Mouse (Mus musculus) megakaryocyte, embryonic 14.5 days (primary cell): ENCODE results near the gene Prkaca. TPM values are rescaled to one million over a fixed set of nuclear protein-coding genes. Genes with fewer than 3 reads are reported as not detected.

Experiments used
- H3K27me3 ChIP-seq: replicated peaks from 2 replicates; pipeline ENCODE3; 2012; ENCODE audit warnings: inconsistent platforms
- H3K36me3 ChIP-seq: replicated peaks from 2 replicates; pipeline ENCODE3; 2012; ENCODE audit warnings: low read length, inconsistent platforms, mixed read lengths
- H3K4me1 ChIP-seq: 2 replicates; pipeline ENCODE4 v1.6.1; 2012; ENCODE audit warnings: inconsistent platforms
- H3K4me3 ChIP-seq: replicated peaks from 2 replicates; pipeline ENCODE3; 2012; ENCODE audit warnings: moderate library complexity, mild to moderate bottlenecking, inconsistent platforms
- H3K9me3 ChIP-seq: 2 replicates; pipeline ENCODE4 v1.6.1; 2012; ENCODE audit warnings: inconsistent platforms
- FLI1 ChIP-seq: IDR thresholded peaks from 2 replicates; pipeline ENCODE4 v1.6.1; 2012; ENCODE audit warnings: low read length, inconsistent platforms, mixed read lengths
- GATA1 ChIP-seq: IDR thresholded peaks from 3 replicates; pipeline ENCODE4 v1.6.1; 2012; ENCODE audit warnings: mixed read lengths, low read length, inconsistent platforms, borderline replicate concordance
- polyA plus RNA-seq: library from polyadenylated mRNA; stranded (reverse); fragments of >175 nt; gene quantifications from 2 replicates; pipeline ENCODE4 v1.2.3, GENCODE M21; 2012; ENCODE audit warnings: low replicate concordance; ENCODE audit not compliant: insufficient read depth

Gene Prkaca
- polyA plus RNA-seq, 1 experiment: 30.8 TPM

- TF ChIP-seq GATA1 (no peak), FLI1 (no peak)
- H3K27me3 ChIP-seq: no peaks in the 10 kb centered on the region
- peaks cover 37% of the 10 kb centered on the region for H3K4me1 ChIP-seq
- peak overlapping the region; percentile 14 for H3K4me3 ChIP-seq
- H3K9me3 ChIP-seq: no peaks in the 10 kb centered on the region
- H3K36me3 ChIP-seq: peaks cover 89% of the 10 kb centered on the region
These were observed 16.4 kb downstream of the Prkaca start for GRCm38 (mm10) chr8:83989243-83989642.

GRCm38 (mm10) chr8:83990170-83990569, 17.4 kb downstream of the Prkaca start:
- Histone ChIP-seq H3K9me3 (no peaks in the 10 kb centered on the region), H3K36me3 (peaks cover 89% of the 10 kb centered on the region), H3K27me3 (no peaks in the 10 kb centered on the region), H3K4me3 (no peak overlapping the region), H3K4me1 (peaks cover 46% of the 10 kb centered on the region)
- no peak for TF ChIP-seq GATA1
- no peak for TF ChIP-seq FLI1

- H3K36me3 ChIP-seq: peaks cover 73% of the 10 kb centered on the region
- H3K9me3 ChIP-seq: no peaks in the 10 kb centered on the region
- no peak overlapping the region for H3K4me3 ChIP-seq
- TF ChIP-seq GATA1 (no peak), FLI1 (no peak)
- peaks cover 54% of the 10 kb centered on the region for H3K4me1 ChIP-seq
- no peaks in the 10 kb centered on the region for H3K27me3 ChIP-seq
These were observed 19.7 kb downstream of the Prkaca start for GRCm38 (mm10) chr8:83992488-83992887.

GRCm38 (mm10) chr8:83994030-83994429, 21.2 kb downstream of the Prkaca start:
- no peak for TF ChIP-seq FLI1
- TF ChIP-seq GATA1: no peak
- Histone ChIP-seq H3K4me3 (no peak overlapping the region), H3K27me3 (no peaks in the 10 kb centered on the region), H3K9me3 (no peaks in the 10 kb centered on the region), H3K4me1 (peaks cover 46% of the 10 kb centered on the region), H3K36me3 (peaks cover 62% of the 10 kb centered on the region)

GRCm38 (mm10) chr8:83995973-83996372, 23.2 kb downstream of the Prkaca start:
- H3K4me3 ChIP-seq: no peak overlapping the region
- peaks cover 46% of the 10 kb centered on the region for H3K4me1 ChIP-seq
- no peaks in the 10 kb centered on the region for H3K9me3 ChIP-seq
- no peaks in the 10 kb centered on the region for H3K27me3 ChIP-seq
- TF ChIP-seq FLI1 (no peak), GATA1 (no peak)
- peaks cover 62% of the 10 kb centered on the region for H3K36me3 ChIP-seq

- peaks cover 46% of the 10 kb centered on the region for H3K4me1 ChIP-seq
- H3K36me3 ChIP-seq: peaks cover 62% of the 10 kb centered on the region
- no peaks in the 10 kb centered on the region for H3K9me3 ChIP-seq
- no peak for TF ChIP-seq GATA1
- TF ChIP-seq FLI1: no peak
- H3K27me3 ChIP-seq: no peaks in the 10 kb centered on the region
- peak overlapping the region; percentile 91 for H3K4me3 ChIP-seq
These were observed 24.0 kb downstream of the Prkaca start for GRCm38 (mm10) chr8:83996567-83997505.

- TF ChIP-seq GATA1 (no peak), FLI1 (no peak)
- Histone ChIP-seq H3K4me1 (peaks cover 43% of the 10 kb centered on the region), H3K9me3 (no peaks in the 10 kb centered on the region), H3K36me3 (peaks cover 62% of the 10 kb centered on the region), H3K4me3 (peak within 1 kb of the TSS; percentile 91), H3K27me3 (no peaks in the 10 kb centered on the region)
These were observed 24.8 kb downstream of the Prkaca start, which contains the start of gene Samd1 for GRCm38 (mm10) chr8:83997511-83998141. Samd1 (plus strand) TSS chr8:83997672.

GRCm38 (mm10) chr8:83998231-83999056, 25.7 kb downstream of the Prkaca start:
- Histone ChIP-seq H3K27me3 (no peaks in the 10 kb centered on the region), H3K4me3 (peak overlapping the region; percentile 91), H3K9me3 (no peaks in the 10 kb centered on the region), H3K36me3 (peaks cover 67% of the 10 kb centered on the region), H3K4me1 (peaks cover 51% of the 10 kb centered on the region)
- TF ChIP-seq FLI1: no peak
- TF ChIP-seq GATA1: no peak

GRCm38 (mm10) chr8:83999057-83999705, 26.4 kb downstream of the Prkaca start:
- H3K4me3 ChIP-seq: peak overlapping the region; percentile 91
- H3K9me3 ChIP-seq: no peaks in the 10 kb centered on the region
- H3K36me3 ChIP-seq: peaks cover 62% of the 10 kb centered on the region
- TF ChIP-seq FLI1: no peak
- no peak for TF ChIP-seq GATA1
- H3K4me1 ChIP-seq: peaks cover 58% of the 10 kb centered on the region
- H3K27me3 ChIP-seq: no peaks in the 10 kb centered on the region
